Mouse (Mus musculus) bone marrow, adult 2 months (tissue): ENCODE results near the gene Tmc6.

Experiments used
- CTCF ChIP-seq: fragments of 200-500 bp; IDR thresholded peaks from 2 replicates; pipeline ENCODE4 v1.5.1; 2011; ENCODE audit warnings: low read length, control low read depth; ENCODE audit not compliant: control insufficient read depth, insufficient read depth
- POLR2A ChIP-seq: fragments of 200-500 bp; IDR thresholded peaks from 2 replicates; pipeline ENCODE4 v1.6.1; 2011; ENCODE audit warnings: low read depth, mild to moderate bottlenecking, control low read depth, low read length, borderline replicate concordance; ENCODE audit not compliant: control insufficient read depth

- TF ChIP-seq POLR2A (no peak), CTCF (no peak)
Observed at GRCm38 (mm10) chr11:117749414-117749813, 32.6 kb downstream of the Tmc6 start.
